Mouse (Mus musculus): ENCODE data around the gene Acsl5.

DNA sequence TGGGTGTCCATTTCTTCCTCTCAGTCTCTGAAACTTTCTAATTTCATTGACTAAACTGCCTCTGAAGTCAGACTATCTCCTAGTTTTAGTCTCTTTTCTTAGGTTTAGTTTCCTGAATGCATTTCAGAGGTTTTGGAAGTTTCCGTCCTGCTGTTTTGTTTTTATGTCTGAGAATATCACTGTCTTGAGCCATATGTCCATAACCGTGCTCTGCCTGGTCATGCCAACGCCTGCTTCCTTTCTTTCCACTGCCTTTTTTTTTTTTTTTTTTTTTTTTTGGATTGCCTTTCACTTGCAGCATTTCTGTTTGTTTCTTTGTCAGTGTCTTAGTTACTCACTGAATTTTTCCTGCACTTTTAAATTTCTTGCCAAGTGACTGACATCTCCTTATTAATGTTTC is 48.8 kb downstream of the Acsl5 start:
- TF ChIP-seq POLR2A (IDR thresholded peaks at IDR 0.05; ENCODE audit: insufficient read depth, low read depth, low read length) (no peak), CTCF (IDR thresholded peaks at IDR 0.05) (no peak), EP300 (IDR thresholded peaks at IDR 0.05; ENCODE audit: insufficient read depth, low read depth, low read length) (no peak)

All from heart, adult 2 months (tissue).